Mouse (Mus musculus): ENCODE measurements around the gene Uhrf1bp1.

GRCm38 (mm10) chr17:27920676-27921075 is 64.4 kb downstream of the Uhrf1bp1 start:
- TF ChIP-seq POLR2A (IDR thresholded peaks at IDR 0.05; ENCODE audit: insufficient read length, low read depth) (no peak), USF1 (IDR thresholded peaks at IDR 0.05; ENCODE audit: low read depth) (no peak), POLR2AphosphoS2 (IDR thresholded peaks at IDR 0.05; ENCODE audit: insufficient read length, low read depth) (no peak), MAX (IDR thresholded peaks at IDR 0.05; ENCODE audit: low read depth) (no peak), TCF3 (IDR thresholded peaks at IDR 0.05; ENCODE audit: insufficient read length, low read depth) (no peak), MYOD1 (IDR thresholded peaks at IDR 0.05; ENCODE audit: control insufficient read depth in 1 of 3, insufficient read length in 2 of 3, low read depth in 2 of 3) (no peak), E2F4 (IDR thresholded peaks at IDR 0.05; ENCODE audit: insufficient read depth) (no peak), CEBPB (IDR thresholded peaks at IDR 0.05; ENCODE audit: insufficient read depth, poor library complexity, severe bottlenecking) (no peak)

Measured in myocyte (in vitro differentiated cells).